In the genomic region with DNA sequence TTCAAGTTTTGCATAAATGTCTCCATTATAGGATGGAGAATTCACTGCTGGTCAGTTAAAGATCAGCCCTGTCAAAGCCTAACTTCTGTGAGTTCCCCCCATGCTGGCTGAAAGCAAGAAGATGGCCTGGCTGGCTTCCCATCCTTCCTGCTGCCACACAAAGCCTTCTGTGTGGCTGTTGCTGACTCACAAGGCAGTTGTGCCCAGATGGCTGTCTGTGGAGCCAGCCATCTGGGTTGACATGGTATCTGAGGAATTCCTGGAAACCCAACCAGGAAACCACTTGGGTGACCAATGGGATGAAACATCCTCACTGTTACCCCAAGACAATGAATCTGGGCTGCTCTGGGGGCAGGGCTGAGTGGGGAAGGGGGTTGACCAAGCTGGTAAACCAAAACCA, we compare ENCODE assay signal across 13 mouse cellular contexts.
DNase-seq lines count a peak whose midpoint lies in the region; ATAC-seq and TF ChIP-seq lines count a peak whose summit lies in the region.
"Had no signal": no experiment of that assay in that cellular context is flagged by ENCODE, and none has a peak within 500 bp of the region (broad histone marks: within the 10 kb centered on the region; RNA-seq: fewer than 3 reads in every experiment).

No protein-coding gene starts in this region.

- no peak overlapping the region for H3K9ac ChIP-seq in forebrain, postnatal 0 days
- H3K9ac ChIP-seq in forebrain, embryonic 15.5 days (replicated peaks): no peak overlapping the region
- no peak overlapping the region for H3K9ac ChIP-seq in forebrain, embryonic 13.5 days
- H3K9ac ChIP-seq: midbrain, embryonic 12.5 days; neural tube, embryonic 15.5 days had no signal

- DNase-seq in forebrain, postnatal 0 days: peak; percentile 63
- peak; percentile 89 for DNase-seq in Patski (ENCODE audit: low read depth, low spot score)
- peak; percentile 54 to 65 for DNase-seq in layer of hippocampus, postnatal 14 days (ENCODE audit: low spot score in 2 of 2)
- DNase-seq in right cerebral cortex, postnatal 14 days: peak; percentile 72
- no peak for DNase-seq in kidney, postnatal 4 days
- DNase-seq in heart, postnatal 36 days: no peak
- DNase-seq: cerebellum, adult 18-20 months; heart, postnatal 14 days; lung, adult 18-20 months had no signal

- ATAC-seq in forebrain, postnatal 0 days: peak; percentile 32; the same call in 1 of the 2 replicates
- no peak for ATAC-seq in forebrain, embryonic 15.5 days (replicated peaks)
- ATAC-seq in Patski: peak; percentile 93
- ATAC-seq in forebrain, embryonic 13.5 days: no peak

- H3K4me2 ChIP-seq in forebrain, postnatal 0 days (ENCODE audit: low read depth): no peak overlapping the region
- no peak overlapping the region for H3K4me2 ChIP-seq in forebrain, embryonic 15.5 days (replicated peaks)
- H3K4me2 ChIP-seq in forebrain, embryonic 13.5 days: no peak overlapping the region
- H3K4me2 ChIP-seq: midbrain, embryonic 12.5 days; neural tube, embryonic 15.5 days had no signal

- POLR2A ChIA-PET in Patski (lab: Charles Lee): interaction anchor here (1.1 kb wide), 1 partner anchor 11 kb away, joined by 4 read pairs; no protein-coding TSS in a partner anchor

- no peaks in the 10 kb centered on the region for H3K9me3 ChIP-seq in forebrain, postnatal 0 days (ENCODE audit: low read length)
- H3K9me3 ChIP-seq in forebrain, embryonic 15.5 days: no peaks in the 10 kb centered on the region
- H3K9me3 ChIP-seq in forebrain, embryonic 13.5 days (replicated peaks): no peaks in the 10 kb centered on the region
- H3K9me3 ChIP-seq: midbrain, embryonic 12.5 days; neural tube, embryonic 15.5 days had no signal

- H3K4me1 ChIP-seq in forebrain, postnatal 0 days (ENCODE audit: insufficient read depth): no peaks in the 10 kb centered on the region
- H3K4me1 ChIP-seq in forebrain, embryonic 15.5 days: peaks cover 21% of the 10 kb centered on the region
- H3K4me1 ChIP-seq in forebrain, embryonic 13.5 days: peaks cover 13% of the 10 kb centered on the region; the same call in 1 of the 2 replicates
- H3K4me1 ChIP-seq: neural tube, embryonic 15.5 days had no signal

- CTCF ChIA-PET in Patski (lab: Charles Lee): no interaction called here

- in situ Hi-C loops in Patski (cut with MboI; ENCODE audit: low pct_unique_long_range_greater_than_20kb): no loop called here

- intact Hi-C loops in heart, postnatal 36 days (cut with DNase I): no loop called here

- no peaks in the 10 kb centered on the region for H3K36me3 ChIP-seq in forebrain, postnatal 0 days (ENCODE audit: insufficient read depth)
- H3K36me3 ChIP-seq in forebrain, embryonic 15.5 days: no peaks in the 10 kb centered on the region
- H3K36me3 ChIP-seq in forebrain, embryonic 13.5 days (ENCODE audit: poor library complexity, severe bottlenecking): no peaks in the 10 kb centered on the region
- H3K36me3 ChIP-seq: midbrain, embryonic 12.5 days had no signal

- no peaks in the 10 kb centered on the region for H3K27me3 ChIP-seq in forebrain, postnatal 0 days (ENCODE audit: insufficient read depth, low read length)
- H3K27me3 ChIP-seq in forebrain, embryonic 15.5 days: no peaks in the 10 kb centered on the region
- H3K27me3 ChIP-seq in Patski: no peaks in the 10 kb centered on the region
- peaks cover 12% of the 10 kb centered on the region; the same call in 1 of the 2 replicates for H3K27me3 ChIP-seq in forebrain, embryonic 13.5 days
- H3K27me3 ChIP-seq: neural tube, embryonic 15.5 days had no signal

- no peak overlapping the region for H3K27ac ChIP-seq in forebrain, postnatal 0 days (ENCODE audit: low read depth, low read length)
- no peak overlapping the region for H3K27ac ChIP-seq in forebrain, embryonic 15.5 days (replicated peaks)
- no peak overlapping the region for H3K27ac ChIP-seq in forebrain, embryonic 13.5 days
- H3K27ac ChIP-seq: midbrain, embryonic 12.5 days; neural tube, embryonic 15.5 days had no signal

- no peak overlapping the region for H3K4me3 ChIP-seq in forebrain, postnatal 0 days (ENCODE audit: low read depth, low read length)
- H3K4me3 ChIP-seq in forebrain, embryonic 15.5 days: no peak overlapping the region
- no peak overlapping the region for H3K4me3 ChIP-seq in forebrain, embryonic 13.5 days
- H3K4me3 ChIP-seq: midbrain, embryonic 12.5 days; neural tube, embryonic 15.5 days had no signal

- no peak for TF ChIP-seq CTCF in forebrain, postnatal 0 days (IDR thresholded peaks at IDR 0.05; ENCODE audit: low read depth)
- TF ChIP-seq CTCF in Patski (IDR thresholded peaks at IDR 0.05): no peak

Comparison
In these comparisons a context has a peak if more than half of its experiments do, and no peak if none do; other contexts are left out.
1. ATAC-seq: peak in forebrain, postnatal 0 days (single experiment) and Patski (single experiment); none in forebrain, embryonic 15.5 days (single experiment) and forebrain, embryonic 13.5 days (single experiment).
2. DNase-seq: peak in forebrain, postnatal 0 days (single experiment), Patski (single experiment), layer of hippocampus, postnatal 14 days (2 of 2) and right cerebral cortex, postnatal 14 days (single experiment); none in kidney, postnatal 4 days (0 of 2) and heart, postnatal 36 days (0 of 2).